In genomic region chr8:107490649-107491048, GRCm38 (mm10) we compare ENCODE assay signal across 16 mouse cellular contexts. TPM values are rescaled to one million over a fixed set of nuclear protein-coding genes. Genes with fewer than 3 reads are reported as not detected.
A peak's percentile ranks its signal among the peaks of the same experiment; 100 is the strongest.
DNase-seq lines count a peak whose midpoint lies in the region; ATAC-seq and TF ChIP-seq lines count a peak whose summit lies in the region.
"Had no signal": no experiment of that assay in that cellular context is flagged by ENCODE, and none has a peak within 500 bp of the region (broad histone marks: within the 10 kb centered on the region; RNA-seq: fewer than 3 reads in every experiment).

No protein-coding gene starts in this region.

- 82% methylated on average over 2 of the region's 2 CpGs for WGBS in hindbrain, embryonic 12.5 days
- 91% methylated on average over 2 of the region's 2 CpGs for WGBS in hindbrain, embryonic 13.5 days

- peaks cover 15% of the 10 kb centered on the region for H3K4me1 ChIP-seq in hindbrain, embryonic 12.5 days
- H3K4me1 ChIP-seq in hindbrain, embryonic 13.5 days (replicated peaks): peaks cover 16% of the 10 kb centered on the region
- peaks cover 23% of the 10 kb centered on the region for H3K4me1 ChIP-seq in embryonic fibroblast, embryonic 13.5 days (ENCODE audit: control insufficient read depth, insufficient read depth, low read length)

- no peak overlapping the region for H3K4me2 ChIP-seq in hindbrain, embryonic 12.5 days (replicated peaks)
- no peak overlapping the region for H3K4me2 ChIP-seq in hindbrain, embryonic 13.5 days
- H3K4me2 ChIP-seq: heart, embryonic 11.5 days; kidney, embryonic 15.5 days; liver, embryonic 13.5 days; midbrain, embryonic 13.5 days had no signal

- H3K36me3 ChIP-seq in hindbrain, embryonic 12.5 days: peaks cover 7% of the 10 kb centered on the region; the same call in 1 of the 2 replicates
- peaks cover 6% of the 10 kb centered on the region for H3K36me3 ChIP-seq in hindbrain, embryonic 13.5 days

- no peaks in the 10 kb centered on the region for H3K27me3 ChIP-seq in hindbrain, embryonic 12.5 days
- no peaks in the 10 kb centered on the region for H3K27me3 ChIP-seq in hindbrain, embryonic 13.5 days
- H3K27me3 ChIP-seq: kidney, embryonic 15.5 days; liver, embryonic 13.5 days; midbrain, embryonic 13.5 days had no signal

- no peak for ATAC-seq in hindbrain, embryonic 12.5 days (ENCODE audit: low FRiP score)
- ATAC-seq in hindbrain, embryonic 13.5 days (ENCODE audit: low FRiP score): no peak
- ATAC-seq: forebrain, embryonic 14.5 days; midbrain, embryonic 13.5 days had no signal

- no peaks in the 10 kb centered on the region for H3K9me3 ChIP-seq in hindbrain, embryonic 12.5 days (replicated peaks)
- H3K9me3 ChIP-seq in hindbrain, embryonic 13.5 days: no peaks in the 10 kb centered on the region
- H3K9me3 ChIP-seq: kidney, embryonic 15.5 days; liver, embryonic 13.5 days; midbrain, embryonic 13.5 days had no signal

- H3K9ac ChIP-seq in hindbrain, embryonic 12.5 days: no peak overlapping the region
- H3K9ac ChIP-seq in hindbrain, embryonic 13.5 days: no peak overlapping the region
- H3K9ac ChIP-seq: kidney, embryonic 15.5 days; liver, embryonic 13.5 days; midbrain, embryonic 13.5 days had no signal

- H3K4me3 ChIP-seq in hindbrain, embryonic 12.5 days: no peak overlapping the region
- H3K4me3 ChIP-seq in hindbrain, embryonic 13.5 days: no peak overlapping the region
- no peak overlapping the region for H3K4me3 ChIP-seq in embryonic fibroblast, embryonic 13.5 days (ENCODE audit: insufficient read depth, low read length)
- H3K4me3 ChIP-seq: erythroblast, embryonic 14.5 days; kidney, embryonic 15.5 days; liver, embryonic 13.5 days; midbrain, embryonic 13.5 days had no signal

- peak overlapping the region; percentile 60 for H3K27ac ChIP-seq in hindbrain, embryonic 12.5 days
- H3K27ac ChIP-seq in hindbrain, embryonic 13.5 days: no peak overlapping the region
- H3K27ac ChIP-seq in embryonic fibroblast, embryonic 13.5 days (ENCODE audit: insufficient read depth, low read length): peak overlapping the region; percentile 80
- H3K27ac ChIP-seq: liver, embryonic 13.5 days; midbrain, embryonic 13.5 days had no signal

- TF ChIP-seq CTCF in embryonic fibroblast, embryonic 13.5 days (IDR thresholded peaks at IDR 0.05; ENCODE audit: borderline replicate concordance, insufficient read depth, low read length): no peak

- TF ChIP-seq POLR2A in embryonic fibroblast, embryonic 13.5 days (IDR thresholded peaks at IDR 0.05; ENCODE audit: low read depth, low read length): no peak

- peak; percentile 18 for DNase-seq in lung, postnatal 36 days
- DNase-seq in lung, postnatal 4 days: no peak
- peak; percentile 39 for DNase-seq in skeletal muscle tissue, adult 2 months (ENCODE audit: low read depth, low spot score)
- no peak for DNase-seq in testis, postnatal 14 days (ENCODE audit: low spot score)
- DNase-seq in right cerebral cortex, postnatal 36 days (ENCODE audit: low spot score in 2 of 2): no peak
- DNase-seq: cerebellum, adult 9-10 months; liver, embryonic 13.5 days; thymus, adult 18-20 months had no signal

RNA-seq across cellular contexts. Expression of gene Wwp2, which starts 54.5 kb away (rescaled TPM):
- 109 and 124 TPM in 2 replicates for polyA plus RNA-seq in hindbrain, embryonic 12.5 days (2016; fragmentation: Nextera tagmentation; extraction: Ambion mirVana)
- polyA plus RNA-seq in hindbrain, embryonic 13.5 days (2015; fragmentation: Nextera tagmentation; extraction: Ambion mirVana): 49.3 and 53.0 TPM in 2 replicates
- polyA plus RNA-seq in embryonic fibroblast, embryonic 13.5 days (2011; ENCODE audit: insufficient read length, low read depth, missing spikeins): 43.0 and 43.7 TPM in 2 replicates

Comparison
In these comparisons a context has a peak if more than half of its experiments do, and no peak if none do; other contexts are left out.
1. DNase-seq: peak in lung, postnatal 36 days (single experiment) and skeletal muscle tissue, adult 2 months (single experiment); none in lung, postnatal 4 days (0 of 2), testis, postnatal 14 days (single experiment) and right cerebral cortex, postnatal 36 days (0 of 2).